Mouse (Mus musculus): Measurements from ENCODE around the gene Dmbx1. TPM values are rescaled to one million over a fixed set of nuclear protein-coding genes. Genes with fewer than 3 reads are reported as not detected.

Gene Dmbx1
- polyA plus RNA-seq, 1 experiment from 2014 or later: not detected

- Histone ChIP-seq H3K4me3 (ENCODE audit: low read depth, low read length) (no peak overlapping the region), H3K4me2 (no peak overlapping the region), H3K9ac (ENCODE audit: low read depth, low read length) (no peak overlapping the region), H3K4me1 (ENCODE audit: control insufficient read depth, insufficient read depth, low read length) (peaks cover 3% of the 10 kb centered on the region; the same call in 1 of the 2 replicates), H3K36me3 (ENCODE audit: control insufficient read depth, insufficient read depth, low read length) (no peaks in the 10 kb centered on the region), H3K27me3 (ENCODE audit: control insufficient read depth, insufficient read depth, low read length) (peaks cover 97% of the 10 kb centered on the region), H3K27ac (ENCODE audit: low read depth, low read length) (no peak overlapping the region), H3K9me3 (replicated peaks; ENCODE audit: control insufficient read depth, low read length) (no peaks in the 10 kb centered on the region)
- ATAC-seq (replicated peaks; ENCODE audit: insufficient number of reproducible peaks, low FRiP score, low TSS enrichment): no peak
- WGBS (ENCODE audit: insufficient replicate concordance): 3% methylated on average over 19 of the region's 19 CpGs
Measured at GRCm38 (mm10) chr4:115937061-115937976, 2.4 kb downstream of the Dmbx1 start.

- peaks cover 97% of the 10 kb centered on the region for H3K27me3 ChIP-seq (ENCODE audit: control insufficient read depth, insufficient read depth, low read length)
- no peaks in the 10 kb centered on the region for H3K36me3 ChIP-seq (ENCODE audit: control insufficient read depth, insufficient read depth, low read length)
- H3K4me2 ChIP-seq: peak overlapping the region; percentile 38
- H3K4me3 ChIP-seq (ENCODE audit: low read depth, low read length): no peak overlapping the region
- WGBS (ENCODE audit: insufficient replicate concordance): under 1% methylated on average over 20 of the region's 20 CpGs
- no peak overlapping the region for H3K9ac ChIP-seq (ENCODE audit: low read depth, low read length)
- peaks cover 3% of the 10 kb centered on the region; the same call in 1 of the 2 replicates for H3K4me1 ChIP-seq (ENCODE audit: control insufficient read depth, insufficient read depth, low read length)
- ATAC-seq (replicated peaks; ENCODE audit: insufficient number of reproducible peaks, low FRiP score, low TSS enrichment): no peak
- H3K27ac ChIP-seq (ENCODE audit: low read depth, low read length): no peak overlapping the region
- H3K9me3 ChIP-seq (replicated peaks; ENCODE audit: control insufficient read depth, low read length): no peaks in the 10 kb centered on the region
Measured at GRCm38 (mm10) chr4:115936646-115937045, 3.1 kb downstream of the Dmbx1 start.

- H3K9ac ChIP-seq (ENCODE audit: low read depth, low read length): no peak overlapping the region
- peaks cover 97% of the 10 kb centered on the region for H3K27me3 ChIP-seq (ENCODE audit: control insufficient read depth, insufficient read depth, low read length)
- under 1% methylated on average over 36 of the region's 36 CpGs for WGBS (ENCODE audit: insufficient replicate concordance)
- no peaks in the 10 kb centered on the region for H3K9me3 ChIP-seq (replicated peaks; ENCODE audit: control insufficient read depth, low read length)
- peak overlapping the region; percentile 38 for H3K4me2 ChIP-seq
- peaks cover 3% of the 10 kb centered on the region; the same call in 1 of the 2 replicates for H3K4me1 ChIP-seq (ENCODE audit: control insufficient read depth, insufficient read depth, low read length)
- H3K36me3 ChIP-seq (ENCODE audit: control insufficient read depth, insufficient read depth, low read length): no peaks in the 10 kb centered on the region
- no peak overlapping the region for H3K27ac ChIP-seq (ENCODE audit: low read depth, low read length)
- ATAC-seq (replicated peaks; ENCODE audit: insufficient number of reproducible peaks, low FRiP score, low TSS enrichment): peak; percentile 35; the same call in 1 of the 2 replicates
- peak overlapping the region; percentile 21; the same call in 1 of the 2 replicates for H3K4me3 ChIP-seq (ENCODE audit: low read depth, low read length)
Measured at GRCm38 (mm10) chr4:115935835-115936581, 3.7 kb downstream of the Dmbx1 start.

GRCm38 (mm10) chr4:115931556-115932088 is 8.1 kb downstream of the Dmbx1 start:
- Histone ChIP-seq H3K9me3 (replicated peaks; ENCODE audit: control insufficient read depth, low read length) (no peaks in the 10 kb centered on the region), H3K9ac (ENCODE audit: low read depth, low read length) (no peak overlapping the region), H3K4me3 (ENCODE audit: low read depth, low read length) (no peak overlapping the region), H3K27ac (ENCODE audit: low read depth, low read length) (no peak overlapping the region), H3K36me3 (ENCODE audit: control insufficient read depth, insufficient read depth, low read length) (no peaks in the 10 kb centered on the region), H3K4me1 (ENCODE audit: control insufficient read depth, insufficient read depth, low read length) (peaks cover under 1% of the 10 kb centered on the region; the same call in 1 of the 2 replicates), H3K27me3 (ENCODE audit: control insufficient read depth, insufficient read depth, low read length) (peaks cover 92% of the 10 kb centered on the region), H3K4me2 (no peak overlapping the region)
- WGBS (ENCODE audit: insufficient replicate concordance): 45% methylated on average over 13 of the region's 13 CpGs
- no peak for ATAC-seq (replicated peaks; ENCODE audit: insufficient number of reproducible peaks, low FRiP score, low TSS enrichment)

GRCm38 (mm10) chr4:115927637-115928036 is 12.1 kb downstream of the Dmbx1 start:
- WGBS (ENCODE audit: insufficient replicate concordance): 53% methylated on average over 7 of the region's 7 CpGs
- no peak overlapping the region for H3K4me2 ChIP-seq
- H3K4me3 ChIP-seq (ENCODE audit: low read depth, low read length): no peak overlapping the region
- H3K9me3 ChIP-seq (replicated peaks; ENCODE audit: control insufficient read depth, low read length): no peaks in the 10 kb centered on the region
- no peaks in the 10 kb centered on the region for H3K36me3 ChIP-seq (ENCODE audit: control insufficient read depth, insufficient read depth, low read length)
- peaks cover 64% of the 10 kb centered on the region for H3K27me3 ChIP-seq (ENCODE audit: control insufficient read depth, insufficient read depth, low read length)
- ATAC-seq (replicated peaks; ENCODE audit: insufficient number of reproducible peaks, low FRiP score, low TSS enrichment): no peak
- H3K9ac ChIP-seq (ENCODE audit: low read depth, low read length): no peak overlapping the region
- no peaks in the 10 kb centered on the region for H3K4me1 ChIP-seq (ENCODE audit: control insufficient read depth, insufficient read depth, low read length)
- no peak overlapping the region for H3K27ac ChIP-seq (ENCODE audit: low read depth, low read length)

GRCm38 (mm10) chr4:115923262-115923880 is 16.4 kb downstream of the Dmbx1 start:
- WGBS (ENCODE audit: insufficient replicate concordance): 65% methylated on average over 16 of the region's 16 CpGs
- Histone ChIP-seq H3K4me1 (ENCODE audit: control insufficient read depth, insufficient read depth, low read length) (no peaks in the 10 kb centered on the region), H3K4me3 (ENCODE audit: low read depth, low read length) (no peak overlapping the region), H3K9me3 (replicated peaks; ENCODE audit: control insufficient read depth, low read length) (no peaks in the 10 kb centered on the region), H3K27me3 (ENCODE audit: control insufficient read depth, insufficient read depth, low read length) (peaks cover 45% of the 10 kb centered on the region), H3K9ac (ENCODE audit: low read depth, low read length) (no peak overlapping the region), H3K27ac (ENCODE audit: low read depth, low read length) (no peak overlapping the region), H3K4me2 (no peak overlapping the region), H3K36me3 (ENCODE audit: control insufficient read depth, insufficient read depth, low read length) (no peaks in the 10 kb centered on the region)
- no peak for ATAC-seq (replicated peaks; ENCODE audit: insufficient number of reproducible peaks, low FRiP score, low TSS enrichment)

- Histone ChIP-seq H3K9me3 (replicated peaks; ENCODE audit: control insufficient read depth, low read length) (no peaks in the 10 kb centered on the region), H3K4me1 (ENCODE audit: control insufficient read depth, insufficient read depth, low read length) (no peaks in the 10 kb centered on the region), H3K36me3 (ENCODE audit: control insufficient read depth, insufficient read depth, low read length) (no peaks in the 10 kb centered on the region), H3K27ac (ENCODE audit: low read depth, low read length) (no peak overlapping the region), H3K27me3 (ENCODE audit: control insufficient read depth, insufficient read depth, low read length) (peaks cover 45% of the 10 kb centered on the region), H3K4me2 (no peak overlapping the region), H3K9ac (ENCODE audit: low read depth, low read length) (no peak overlapping the region), H3K4me3 (ENCODE audit: low read depth, low read length) (no peak overlapping the region)
- no peak for ATAC-seq (replicated peaks; ENCODE audit: insufficient number of reproducible peaks, low FRiP score, low TSS enrichment)
- WGBS (ENCODE audit: insufficient replicate concordance): 80% methylated on average over 5 of the region's 5 CpGs
Measured at GRCm38 (mm10) chr4:115922688-115923087, 17.0 kb downstream of the Dmbx1 start.

GRCm38 (mm10) chr4:115919911-115920310 is 19.8 kb downstream of the Dmbx1 start:
- Histone ChIP-seq H3K36me3 (ENCODE audit: control insufficient read depth, insufficient read depth, low read length) (no peaks in the 10 kb centered on the region), H3K9me3 (replicated peaks; ENCODE audit: control insufficient read depth, low read length) (no peaks in the 10 kb centered on the region), H3K4me2 (no peak overlapping the region), H3K4me1 (ENCODE audit: control insufficient read depth, insufficient read depth, low read length) (no peaks in the 10 kb centered on the region), H3K27me3 (ENCODE audit: control insufficient read depth, insufficient read depth, low read length) (peaks cover 62% of the 10 kb centered on the region), H3K27ac (ENCODE audit: low read depth, low read length) (no peak overlapping the region), H3K4me3 (ENCODE audit: low read depth, low read length) (no peak overlapping the region), H3K9ac (ENCODE audit: low read depth, low read length) (no peak overlapping the region)
- WGBS (ENCODE audit: insufficient replicate concordance): 77% methylated on average over 16 of the region's 16 CpGs
- ATAC-seq (replicated peaks; ENCODE audit: insufficient number of reproducible peaks, low FRiP score, low TSS enrichment): no peak

All from heart, embryonic 11.5 days (tissue).